Mouse (Mus musculus) retina, postnatal 1 day (tissue): Measurements from ENCODE around the gene Zmynd19.
A peak's percentile ranks its signal among the peaks of the same experiment; 100 is the strongest.
"Not testable (repeated sequence)": the region's sequence is repeated elsewhere in the genome, so short reads cannot be mapped to it uniquely, and the experiment has no call there.

Experiments
- DNase-seq: peaks from one replicate; pipeline ENCODE4 v3.0.0-alpha.2; 2012

The Zmynd19 gene

DNA sequence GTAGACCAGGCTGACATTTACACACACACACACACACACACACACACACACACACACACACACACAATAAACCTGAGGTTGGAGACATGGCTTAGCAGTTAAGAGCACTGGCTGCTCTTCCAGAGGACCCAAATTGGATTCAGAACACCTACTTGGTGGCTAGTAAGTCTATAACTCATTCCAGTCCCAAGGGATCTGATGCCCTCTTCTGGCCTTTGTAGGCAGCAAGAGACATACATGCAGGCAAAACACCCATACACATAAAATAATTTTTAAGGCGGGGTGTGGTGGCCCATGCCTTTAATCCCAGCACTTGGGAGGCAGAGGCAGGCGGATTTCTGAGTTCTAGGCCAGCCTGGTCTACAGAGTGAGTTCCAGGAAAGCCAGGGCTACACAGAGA lies 5.3 kb upstream of the Zmynd19 start:
- peak; percentile 64 for DNase-seq

- DNase-seq: peak; percentile 52
Measured at GRCm38 (mm10) chr2:24950189-24950535, 570 bp downstream of the Zmynd19 start.

GRCm38 (mm10) chr2:24952537-24953055 lies 3.0 kb downstream of the Zmynd19 start:
- no peak for DNase-seq

- DNase-seq: peak; percentile 63
Measured at GRCm38 (mm10) chr2:24960910-24961309, 11.3 kb downstream of the Zmynd19 start.

DNA sequence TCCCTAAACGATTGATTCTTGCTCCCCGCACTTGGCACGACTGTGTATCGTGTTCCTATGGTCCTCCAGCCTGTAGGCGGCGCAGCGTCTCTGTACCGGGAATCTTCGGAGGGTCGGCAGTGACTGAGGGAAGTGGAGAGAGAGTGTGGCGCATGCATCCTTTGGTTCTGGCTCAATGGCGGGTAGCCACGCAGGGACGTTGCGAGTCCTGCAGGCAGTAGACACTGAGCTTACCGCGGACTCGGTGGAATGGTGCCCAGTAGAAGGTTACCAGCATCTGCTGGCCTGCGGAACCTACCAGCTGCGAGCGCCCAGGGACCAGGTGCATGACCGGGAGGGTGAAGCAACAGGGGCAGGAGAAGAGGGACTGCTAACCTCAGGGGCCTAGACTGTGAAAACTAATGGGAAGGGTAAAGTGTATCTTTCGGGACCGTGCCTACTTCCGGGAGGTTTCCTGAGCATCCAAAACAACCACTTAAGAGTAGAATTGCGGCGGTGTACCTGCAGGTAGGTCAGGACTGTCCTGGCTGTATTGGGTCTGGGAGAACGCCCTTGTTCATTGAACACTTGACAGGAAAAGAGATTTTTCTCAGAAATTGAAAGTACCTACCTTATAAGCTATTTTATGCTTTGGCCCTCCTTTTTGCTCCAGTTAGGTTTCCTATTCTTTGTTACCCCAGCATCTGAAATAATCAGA lies 12.9 kb downstream of the Zmynd19 start, which contains the start of gene Dph7:
Gene Dph7, plus strand, starts transcription at position 97 of the 697 bp plus-strand sequence.
- DNase-seq: peak; percentile 93

DNA sequence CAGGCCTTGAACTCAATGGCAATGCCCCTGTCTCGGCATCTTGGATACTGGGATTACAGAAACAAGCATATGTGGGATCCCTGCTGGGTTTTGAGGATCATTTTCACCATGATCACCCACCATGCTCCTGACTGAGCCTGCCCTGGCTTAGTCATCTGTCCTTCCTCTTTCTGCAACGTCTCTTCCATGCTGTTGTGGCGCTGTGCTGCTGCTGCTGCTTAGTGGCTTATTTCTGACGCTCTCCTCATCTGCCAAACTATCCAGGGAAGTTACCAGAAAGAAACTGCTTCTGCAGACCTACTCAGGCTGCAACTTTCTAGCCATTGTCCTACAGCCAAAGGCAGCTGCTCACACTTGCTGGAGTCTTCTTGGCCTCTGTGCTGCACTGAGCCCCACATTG lies 20.8 kb downstream of the Zmynd19 start:
- DNase-seq: no peak

DNA sequence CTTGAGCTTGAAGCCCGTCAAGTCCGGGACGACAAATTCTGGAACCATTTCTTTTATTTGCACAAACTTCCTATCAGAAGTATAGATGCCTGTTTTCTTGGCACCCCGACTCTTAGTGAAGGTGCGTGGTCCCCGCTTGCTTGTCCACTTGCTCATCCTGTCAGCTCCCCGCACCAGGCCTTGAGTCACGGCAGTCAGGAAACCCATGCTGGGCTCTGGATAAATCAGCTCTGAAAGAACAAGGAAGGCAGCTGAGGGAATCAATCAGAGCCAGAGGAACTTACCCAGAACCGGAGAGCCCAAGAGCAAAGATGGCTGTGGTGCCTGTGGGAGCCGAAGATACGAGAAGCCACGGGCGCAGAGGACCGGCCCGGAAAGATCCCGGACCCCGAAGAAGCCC lies 24.9 kb downstream of the Zmynd19 start:
- DNase-seq: not testable (repeated sequence)

DNA sequence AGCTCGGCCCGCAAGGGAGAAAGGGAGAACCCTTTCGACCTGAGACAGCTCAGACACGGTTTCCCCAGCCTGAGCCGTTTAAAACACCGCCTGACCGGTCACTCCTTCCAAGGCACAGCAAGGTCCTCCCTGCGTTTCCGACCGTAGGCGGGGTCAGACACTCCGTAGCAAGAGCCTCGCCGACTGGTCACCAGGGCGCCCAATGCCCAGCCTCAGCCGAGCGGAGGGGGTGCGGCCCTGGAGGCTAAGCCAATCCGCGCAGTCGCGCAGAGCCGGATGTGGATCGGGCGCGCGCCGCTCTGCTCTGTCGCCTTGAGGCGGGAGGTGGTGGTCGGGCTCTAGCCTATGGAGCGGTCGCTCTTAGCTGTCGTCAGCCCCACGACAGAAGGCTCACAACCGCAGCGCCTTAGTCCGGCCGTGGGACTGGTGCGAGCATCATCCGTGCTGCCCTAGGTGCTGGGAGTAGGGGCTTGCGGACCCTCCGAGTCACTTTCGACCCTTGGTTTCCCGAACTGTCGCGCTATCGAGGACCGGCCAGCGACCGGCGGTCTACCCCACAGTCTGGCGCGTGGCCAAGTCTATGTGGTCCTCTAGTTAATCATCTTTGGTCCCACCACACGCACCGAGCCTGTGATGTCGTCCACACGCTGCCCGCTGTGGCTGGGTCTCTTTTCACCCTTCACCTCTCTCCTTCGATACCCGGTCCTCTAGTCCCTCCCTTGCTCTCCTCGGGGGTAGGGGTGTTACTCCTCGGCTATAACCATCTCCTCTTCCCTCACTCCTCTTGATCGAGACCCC lies 25.5 kb downstream of the Zmynd19 start, which contains the start of gene Mrpl41:
Gene Mrpl41, minus strand, starts transcription at position 193 of the 798 bp plus-strand sequence.
- DNase-seq: peak; percentile 99

- DNase-seq: peak; percentile 86
Measured at GRCm38 (mm10) chr2:24975704-24976297, 26.2 kb downstream of the Zmynd19 start, which contains the start of gene Pnpla7. Gene Pnpla7 (plus strand): TSS chr2:24976033.

- no peak for DNase-seq
Measured at GRCm38 (mm10) chr2:24976960-24977359, 27.4 kb downstream of the Zmynd19 start.

DNA sequence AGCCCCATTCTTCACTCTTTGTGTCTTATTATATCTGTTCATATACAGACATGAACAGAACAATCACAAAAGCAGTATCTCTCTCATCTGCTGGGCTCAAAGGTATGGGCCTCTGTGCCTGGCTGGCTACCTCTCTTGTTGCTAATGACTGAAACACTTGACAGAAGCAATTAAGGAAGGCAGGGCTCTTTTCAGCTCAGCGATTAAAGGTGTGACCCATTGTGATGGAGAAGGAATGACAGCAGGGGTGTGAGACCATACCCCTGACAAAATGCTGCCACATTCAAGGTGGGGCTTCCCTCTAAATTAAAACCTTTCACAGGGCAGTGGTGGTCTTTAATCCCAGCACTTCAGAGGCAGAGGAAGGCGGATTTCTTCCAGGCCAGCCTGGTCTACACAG lies 38.2 kb downstream of the Zmynd19 start:
- DNase-seq: no peak

DNA sequence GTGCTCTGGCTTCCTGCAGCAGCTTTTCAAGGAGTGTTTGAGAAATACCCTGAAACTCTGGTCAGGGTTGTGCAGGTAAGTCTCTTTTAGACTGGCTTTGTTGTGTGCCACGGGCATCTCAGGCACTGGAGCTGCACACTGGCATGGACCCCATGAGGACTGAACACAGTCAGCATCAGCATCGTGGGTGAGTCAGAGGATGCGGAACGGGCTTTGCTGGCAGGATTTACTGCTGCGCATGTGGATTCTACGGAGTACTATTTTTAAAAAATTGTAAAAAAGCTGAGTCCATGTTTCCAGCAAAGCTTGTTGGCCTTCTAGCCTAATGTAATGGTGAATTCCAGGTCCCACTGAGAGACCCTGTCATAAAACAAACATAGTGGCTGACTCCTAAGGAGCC lies 45.7 kb downstream of the Zmynd19 start:
- DNase-seq: no peak

DNA sequence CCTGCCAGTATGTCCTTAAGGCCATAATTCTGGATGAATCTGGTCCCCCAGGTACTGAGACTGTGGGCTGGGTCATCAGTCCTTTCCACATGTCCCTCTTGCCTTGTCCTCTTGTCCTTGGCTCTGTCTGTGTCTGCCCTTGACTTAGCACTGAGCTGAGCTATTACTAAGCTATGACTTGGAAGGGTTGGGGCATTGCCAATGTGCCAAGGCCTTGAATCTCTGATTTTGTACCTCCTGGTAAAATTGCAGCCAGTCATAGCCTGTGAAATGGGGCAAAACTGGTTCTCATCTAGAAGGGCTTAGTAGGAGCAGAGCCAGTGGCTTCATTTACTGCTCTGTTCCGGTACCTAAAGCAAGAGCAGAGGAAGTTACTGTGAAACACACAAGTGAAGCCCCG lies 46.9 kb downstream of the Zmynd19 start:
- no peak for DNase-seq

DNA sequence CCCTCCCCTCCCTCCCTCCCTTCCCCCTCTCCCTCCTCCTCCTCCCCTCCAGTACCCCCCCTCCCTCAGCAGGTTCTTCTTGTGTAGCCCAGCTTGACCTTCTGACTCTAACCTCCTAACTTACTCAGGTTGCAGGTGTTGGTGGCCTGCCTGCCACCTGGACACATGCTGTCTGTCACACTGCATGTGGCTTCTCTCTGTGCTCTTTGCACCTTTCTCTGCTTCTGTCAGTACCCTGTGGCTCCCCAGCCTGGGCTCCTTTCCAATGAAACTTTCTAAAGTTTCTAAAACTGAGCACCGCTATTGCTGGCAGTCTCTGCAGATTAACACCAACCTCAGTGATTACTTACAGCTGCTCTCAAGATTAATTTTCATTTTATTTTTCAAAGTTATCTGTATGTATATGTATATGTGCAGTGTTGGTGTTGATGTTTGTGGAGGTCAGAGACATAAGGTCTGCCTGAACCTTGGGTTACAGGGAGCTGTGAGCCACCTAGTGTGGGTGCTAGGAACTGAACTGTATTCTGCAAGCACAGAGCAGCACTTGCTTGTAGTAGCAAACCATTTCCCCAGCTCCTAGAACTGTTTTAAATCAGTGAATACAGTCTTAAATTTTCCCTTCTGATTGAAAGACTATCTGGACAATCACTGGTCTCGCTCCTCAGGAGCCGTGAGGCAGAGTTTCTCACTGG lies 51.1 kb downstream of the Zmynd19 start:
- DNase-seq: peak; percentile 53

DNA sequence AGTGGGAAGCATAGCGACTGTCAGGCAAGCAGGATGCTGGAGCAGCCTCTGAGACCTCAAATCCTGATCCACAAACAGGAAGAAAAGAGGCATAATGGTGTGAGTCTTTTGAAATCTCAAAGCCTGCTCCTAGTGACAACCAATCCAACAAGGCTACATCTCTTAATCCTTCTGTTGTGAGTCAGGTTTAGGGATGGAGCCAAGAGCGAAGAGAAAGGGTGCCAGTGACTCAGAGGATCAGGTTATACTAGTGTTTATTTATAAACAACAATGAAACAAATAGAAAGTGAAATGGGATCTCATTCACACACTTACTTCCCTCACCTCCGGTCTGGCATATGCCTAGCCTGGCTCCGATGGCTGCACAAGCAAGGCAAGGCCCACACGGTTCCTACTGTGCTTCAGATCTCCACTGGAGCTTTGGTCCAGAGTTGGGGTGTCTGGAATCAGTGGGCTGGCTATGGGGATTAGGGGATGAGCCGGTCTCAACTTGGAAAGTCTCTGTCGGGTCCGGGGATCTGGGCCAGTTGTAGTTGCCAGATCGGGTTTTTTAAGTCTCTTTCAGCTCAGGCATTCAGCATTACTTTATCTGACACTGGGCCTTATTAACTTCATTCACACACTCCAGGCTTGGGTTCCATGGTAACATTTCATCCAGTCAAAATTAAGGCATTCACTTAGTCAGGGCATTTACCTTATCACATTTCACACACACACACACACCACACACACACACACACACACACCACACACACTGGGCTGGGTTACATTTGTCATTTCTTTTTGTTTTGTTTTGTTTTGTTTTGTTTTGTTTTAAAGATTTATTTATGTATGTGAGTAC lies 54.6 kb downstream of the Zmynd19 start:
- no peak for DNase-seq

- DNase-seq: no peak
Measured at GRCm38 (mm10) chr2:25006767-25007166, 57.2 kb downstream of the Zmynd19 start.

DNA sequence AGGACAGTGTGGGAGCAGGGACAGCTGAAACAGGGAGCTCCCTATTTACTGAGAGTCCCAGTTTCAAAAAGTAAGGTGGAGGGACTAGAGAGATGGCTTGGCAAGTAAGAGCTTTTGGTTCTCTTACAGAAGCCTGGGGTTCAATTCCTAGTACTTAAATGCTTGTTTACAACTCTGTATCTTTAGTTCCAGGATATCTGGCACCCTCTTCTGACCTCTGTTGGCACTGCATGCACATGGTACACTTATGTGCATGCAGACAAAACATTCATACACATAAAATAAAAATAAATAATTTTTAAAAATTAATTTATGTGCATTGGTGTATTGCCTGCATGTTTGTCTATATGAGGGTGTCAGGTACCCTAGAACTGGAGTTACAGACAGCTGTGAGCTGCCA lies 58.7 kb downstream of the Zmynd19 start:
- DNase-seq: peak; percentile 5
